Mouse (Mus musculus): Measurements from ENCODE around the gene Abca12. TPM values are rescaled to one million over a fixed set of nuclear protein-coding genes. Genes with fewer than 3 reads are reported as not detected.

Abca12 gene
- 0.25 and 0.30 TPM in 2 replicates for polyA plus RNA-seq (2015; fragmentation: Nextera tagmentation; extraction: Ambion mirVana)

DNA sequence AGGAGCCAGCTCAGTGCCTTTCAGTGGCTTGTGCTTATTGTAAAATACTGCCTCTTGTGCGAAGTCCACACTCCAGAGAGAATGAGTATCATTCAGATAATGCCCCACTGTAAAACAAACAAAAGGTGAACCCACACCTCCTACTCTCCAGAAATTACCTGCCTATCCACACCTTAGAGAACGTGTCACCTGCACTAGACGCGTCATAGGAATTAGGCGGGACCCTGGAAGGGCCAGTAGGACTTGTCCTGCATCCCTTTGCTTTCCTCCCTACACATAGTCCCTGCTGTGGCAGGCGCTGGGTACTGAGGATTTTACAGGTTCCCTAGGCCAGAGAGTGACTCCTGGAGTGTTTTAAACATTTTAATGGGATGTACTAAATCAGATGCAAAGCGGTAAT, at the start of gene Abca12:
Gene Abca12 (minus strand): TSS at position 101 of the 400 bp plus-strand sequence.
- WGBS, result 84% methylated on average over 7 of the region's 7 CpGs
- Histone ChIP-seq H3K4me2 (no peak within 1 kb of the TSS), H3K4me3 (no peak within 1 kb of the TSS), H3K9ac (no peak within 1 kb of the TSS), H3K4me1 (no peaks in the 10 kb centered on the region), H3K9me3 (no peaks in the 10 kb centered on the region), H3K27ac (peak within 1 kb of the TSS; percentile 51; the same call in 1 of the 2 replicates), H3K27me3 (no peaks in the 10 kb centered on the region), H3K36me3 (no peaks in the 10 kb centered on the region)
- no peak for ATAC-seq (ENCODE audit: insufficient number of reproducible peaks, insufficient read depth, low FRiP score, low TSS enrichment, low read depth)

DNA sequence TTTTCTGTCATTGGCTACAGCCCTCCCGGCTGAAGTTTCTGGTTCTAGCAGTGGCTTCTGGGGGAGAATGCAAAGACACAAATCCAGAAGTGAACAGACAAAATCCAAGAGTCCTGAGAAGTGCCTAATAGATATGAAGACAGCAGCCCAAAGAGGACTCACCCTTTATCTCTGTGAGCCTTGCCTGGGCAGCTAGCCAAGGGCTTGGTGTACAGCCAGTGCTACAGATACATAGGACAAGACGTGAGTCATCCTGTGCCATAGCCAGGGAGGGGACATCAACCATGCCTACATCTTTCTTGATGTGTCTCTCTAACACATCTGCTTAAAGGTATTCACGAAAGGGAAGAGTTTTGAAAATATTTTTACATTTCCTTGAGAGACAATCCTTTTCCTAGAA, 43.3 kb upstream of the Abca12 start:
- Histone ChIP-seq H3K36me3 (no peaks in the 10 kb centered on the region), H3K27ac (no peak overlapping the region), H3K9ac (no peak overlapping the region), H3K4me3 (no peak overlapping the region), H3K4me2 (no peak overlapping the region), H3K9me3 (no peaks in the 10 kb centered on the region), H3K4me1 (no peaks in the 10 kb centered on the region), H3K27me3 (no peaks in the 10 kb centered on the region)
- 80% methylated on average over 3 of the region's 3 CpGs for WGBS
- ATAC-seq (ENCODE audit: insufficient number of reproducible peaks, insufficient read depth, low FRiP score, low TSS enrichment, low read depth), result no peak

DNA sequence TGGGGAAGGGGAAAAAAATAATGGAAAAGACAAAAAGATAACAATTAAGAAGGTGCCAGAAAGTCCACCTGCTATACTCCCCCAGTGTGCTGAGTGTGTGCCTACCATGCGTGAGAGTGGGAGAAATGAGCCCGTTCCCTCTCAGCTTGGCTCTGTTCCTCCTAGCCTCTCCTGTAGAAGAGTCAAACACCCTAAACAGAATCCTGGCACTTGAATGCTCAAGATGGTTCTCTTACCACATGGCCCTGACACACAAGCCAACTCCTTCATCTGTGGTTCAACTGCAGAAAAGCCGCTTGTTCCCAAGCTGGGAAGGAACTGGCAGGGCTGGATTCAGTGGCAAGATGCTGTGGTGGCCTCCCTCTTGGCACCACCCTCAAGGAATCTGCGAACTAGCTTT, 32.7 kb upstream of the Abca12 start:
- Histone ChIP-seq H3K4me2 (no peak overlapping the region), H3K9ac (no peak overlapping the region), H3K4me3 (no peak overlapping the region), H3K4me1 (no peaks in the 10 kb centered on the region), H3K9me3 (no peaks in the 10 kb centered on the region), H3K27me3 (no peaks in the 10 kb centered on the region), H3K27ac (no peak overlapping the region), H3K36me3 (no peaks in the 10 kb centered on the region)
- WGBS, result 93% methylated on average over 4 of the region's 4 CpGs
- no peak for ATAC-seq (ENCODE audit: insufficient number of reproducible peaks, insufficient read depth, low FRiP score, low TSS enrichment, low read depth)

DNA sequence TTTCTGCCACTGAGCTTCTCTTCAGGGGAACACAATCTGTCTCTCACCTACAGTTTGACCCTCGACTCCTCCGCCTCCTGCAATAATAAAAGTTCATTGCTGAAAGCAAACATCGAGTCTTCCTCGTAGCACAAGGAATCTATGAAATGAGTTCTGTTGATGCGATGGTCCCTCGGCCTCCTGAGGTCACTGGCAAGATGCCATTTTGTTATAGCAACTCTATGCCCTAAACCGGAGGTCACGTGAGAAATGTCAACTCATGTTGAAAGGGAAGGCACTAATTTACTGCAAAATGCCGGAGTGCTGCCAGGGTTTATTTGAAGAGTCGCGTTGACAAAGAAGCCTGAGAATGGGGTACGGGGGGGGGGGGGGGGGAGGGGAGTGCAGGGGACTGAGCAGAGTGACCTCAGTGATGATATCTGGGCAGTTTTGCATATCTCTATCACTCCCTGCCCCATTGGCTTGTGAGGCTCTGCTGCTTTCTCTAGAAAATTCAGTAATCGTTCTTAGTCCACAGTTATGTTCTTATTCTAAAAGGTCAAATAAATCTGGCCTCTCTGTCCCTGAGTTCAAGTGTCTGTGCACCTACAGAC, 7.1 kb upstream of the Abca12 start:
- no peak for ATAC-seq (ENCODE audit: insufficient number of reproducible peaks, insufficient read depth, low FRiP score, low TSS enrichment, low read depth)
- WGBS, result 66% methylated on average over 13 of the region's 13 CpGs
- H3K9ac ChIP-seq, result no peak overlapping the region

DNA sequence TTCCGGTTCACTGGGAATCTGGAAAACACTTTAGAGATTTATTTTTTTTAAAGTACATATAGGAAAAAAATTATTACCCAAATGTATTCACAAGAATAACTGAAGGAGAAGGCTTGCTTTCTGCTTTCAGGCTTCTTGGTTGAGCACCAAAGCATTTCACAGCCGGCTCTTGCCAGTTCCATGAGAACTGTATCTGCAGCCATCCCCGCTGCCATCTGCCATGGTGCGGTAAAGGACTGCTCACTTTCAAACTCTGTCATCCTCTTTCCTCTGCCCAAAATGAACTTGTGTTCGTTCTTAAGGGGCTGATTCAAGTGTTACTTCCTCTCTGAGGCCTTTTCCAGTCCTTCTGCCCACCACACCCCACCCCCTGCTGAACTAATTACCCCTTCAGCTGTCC, 3.8 kb upstream of the Abca12 start:
- Histone ChIP-seq H3K9ac (no peak overlapping the region), H3K4me2 (no peak overlapping the region), H3K4me1 (no peaks in the 10 kb centered on the region), H3K36me3 (no peaks in the 10 kb centered on the region), H3K27me3 (no peaks in the 10 kb centered on the region), H3K4me3 (no peak overlapping the region), H3K27ac (no peak overlapping the region), H3K9me3 (no peaks in the 10 kb centered on the region)
- 86% methylated on average over 5 of the region's 5 CpGs for WGBS
- ATAC-seq (ENCODE audit: insufficient number of reproducible peaks, insufficient read depth, low FRiP score, low TSS enrichment, low read depth), result no peak

More for the DNA sequence above, 7.1 kb upstream of the Abca12 start:
- no peaks in the 10 kb centered on the region for H3K27me3 ChIP-seq
- H3K9me3 ChIP-seq, result no peaks in the 10 kb centered on the region
- H3K4me1 ChIP-seq, result no peaks in the 10 kb centered on the region
- no peak overlapping the region for H3K27ac ChIP-seq
- H3K36me3 ChIP-seq, result no peaks in the 10 kb centered on the region
- no peak overlapping the region for H3K4me2 ChIP-seq
- no peak overlapping the region for H3K4me3 ChIP-seq

DNA sequence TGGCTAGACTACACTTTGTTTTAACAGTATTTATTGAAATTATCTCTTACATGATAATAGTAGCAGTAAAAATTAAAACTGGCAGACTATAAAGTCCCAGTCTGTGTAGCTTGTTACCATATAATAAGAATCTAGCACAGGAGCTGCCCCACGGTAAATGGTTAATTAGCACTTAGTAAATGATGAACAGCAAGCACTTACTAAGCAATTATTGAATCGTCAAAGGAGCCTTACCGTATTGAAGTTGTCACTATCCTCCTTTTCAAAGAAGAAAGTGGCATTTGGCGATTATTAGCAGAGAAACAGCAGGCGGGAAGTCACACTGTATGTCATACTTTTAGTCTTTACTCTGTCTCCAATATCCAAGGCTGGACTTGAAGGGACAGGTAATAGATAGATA, 3.2 kb upstream of the Abca12 start:
- no peaks in the 10 kb centered on the region for H3K36me3 ChIP-seq
- H3K4me3 ChIP-seq, result no peak overlapping the region
- 80% methylated on average over 5 of the region's 5 CpGs for WGBS
- H3K4me1 ChIP-seq, result no peaks in the 10 kb centered on the region
- H3K27ac ChIP-seq, result no peak overlapping the region
- no peaks in the 10 kb centered on the region for H3K27me3 ChIP-seq
- H3K9me3 ChIP-seq, result no peaks in the 10 kb centered on the region
- no peak overlapping the region for H3K4me2 ChIP-seq
- H3K9ac ChIP-seq, result no peak overlapping the region
- ATAC-seq (ENCODE audit: insufficient number of reproducible peaks, insufficient read depth, low FRiP score, low TSS enrichment, low read depth), result no peak

DNA sequence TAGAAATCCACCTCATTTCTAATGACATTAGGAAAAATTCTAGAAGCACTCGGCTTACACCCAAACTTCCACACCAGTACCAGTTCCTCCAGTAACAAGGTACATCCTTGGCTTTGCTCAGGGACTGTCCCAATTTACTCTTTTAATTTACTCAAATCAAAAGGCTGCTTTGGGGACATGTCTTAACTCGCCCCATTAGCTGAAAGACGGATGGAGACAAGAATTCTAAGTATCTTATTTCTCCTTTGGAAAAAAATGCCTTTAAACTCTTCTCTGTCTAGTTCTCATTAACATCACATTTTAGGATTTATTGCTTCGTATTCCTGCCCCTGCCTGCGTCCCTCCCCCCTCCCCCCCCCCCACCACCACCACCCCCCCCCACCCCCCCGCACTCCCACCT, 626 bp downstream of the Abca12 start:
- Histone ChIP-seq H3K27me3 (no peaks in the 10 kb centered on the region), H3K36me3 (no peaks in the 10 kb centered on the region), H3K9me3 (no peaks in the 10 kb centered on the region), H3K9ac (no peak overlapping the region), H3K4me2 (no peak overlapping the region), H3K4me3 (no peak overlapping the region), H3K4me1 (no peaks in the 10 kb centered on the region), H3K27ac (no peak overlapping the region)
- 51% methylated on average over 5 of the region's 6 CpGs for WGBS
- ATAC-seq (ENCODE audit: insufficient number of reproducible peaks, insufficient read depth, low FRiP score, low TSS enrichment, low read depth), result no peak

DNA sequence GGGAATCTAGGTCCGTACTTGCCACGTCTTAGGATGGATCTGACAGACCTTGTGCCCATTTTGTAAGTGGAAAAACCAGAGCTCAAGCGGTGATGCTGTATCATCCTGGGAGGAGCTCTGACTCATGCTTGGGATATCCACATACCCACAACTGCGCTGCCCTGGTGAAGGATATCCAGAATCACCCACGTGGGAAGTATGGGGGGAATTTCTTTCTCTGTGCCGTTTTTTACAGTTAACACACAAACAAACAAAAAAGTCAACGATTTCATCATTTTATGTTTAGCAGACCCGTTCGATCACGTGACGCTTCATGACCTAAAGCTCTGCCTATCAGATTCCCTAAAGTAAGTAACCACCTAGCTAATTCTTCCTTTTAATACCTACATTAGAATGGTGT, 1.6 kb downstream of the Abca12 start:
- 87% methylated on average over 11 of the region's 11 CpGs for WGBS
- H3K27ac ChIP-seq, result no peak overlapping the region
- H3K27me3 ChIP-seq, result no peaks in the 10 kb centered on the region
- H3K4me1 ChIP-seq, result no peaks in the 10 kb centered on the region
- no peak overlapping the region for H3K9ac ChIP-seq
- no peak for ATAC-seq (ENCODE audit: insufficient number of reproducible peaks, insufficient read depth, low FRiP score, low TSS enrichment, low read depth)
- no peak overlapping the region for H3K4me2 ChIP-seq
- no peaks in the 10 kb centered on the region for H3K36me3 ChIP-seq
- H3K9me3 ChIP-seq, result no peaks in the 10 kb centered on the region
- H3K4me3 ChIP-seq, result no peak overlapping the region

DNA sequence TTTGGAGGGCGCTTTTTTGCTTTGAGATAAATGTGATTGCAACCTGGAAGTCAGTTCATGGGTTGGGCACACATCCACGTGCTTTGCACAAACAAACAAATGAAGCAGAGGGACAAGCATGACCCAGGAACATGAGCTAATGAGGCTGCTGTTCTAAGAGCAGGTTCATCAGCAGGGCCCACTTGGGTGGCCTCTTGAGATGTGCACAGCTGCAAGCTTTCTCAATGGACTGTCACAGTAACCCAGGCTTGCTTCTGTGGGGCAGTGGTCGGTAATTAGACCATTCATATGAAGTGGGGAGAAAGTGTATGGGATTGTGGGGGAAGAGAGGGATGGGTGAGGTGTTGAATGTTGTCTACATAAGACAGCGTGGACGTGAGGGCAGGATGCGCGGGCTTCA, 7.0 kb downstream of the Abca12 start:
- H3K27ac ChIP-seq, result no peak overlapping the region
- H3K36me3 ChIP-seq, result no peaks in the 10 kb centered on the region
- no peak overlapping the region for H3K4me2 ChIP-seq
- H3K4me1 ChIP-seq, result no peaks in the 10 kb centered on the region
- no peak overlapping the region for H3K9ac ChIP-seq
- H3K4me3 ChIP-seq, result no peak overlapping the region
- 73% methylated on average over 7 of the region's 7 CpGs for WGBS
- ATAC-seq (ENCODE audit: insufficient number of reproducible peaks, insufficient read depth, low FRiP score, low TSS enrichment, low read depth), result no peak
- H3K27me3 ChIP-seq, result no peaks in the 10 kb centered on the region
- no peaks in the 10 kb centered on the region for H3K9me3 ChIP-seq

DNA sequence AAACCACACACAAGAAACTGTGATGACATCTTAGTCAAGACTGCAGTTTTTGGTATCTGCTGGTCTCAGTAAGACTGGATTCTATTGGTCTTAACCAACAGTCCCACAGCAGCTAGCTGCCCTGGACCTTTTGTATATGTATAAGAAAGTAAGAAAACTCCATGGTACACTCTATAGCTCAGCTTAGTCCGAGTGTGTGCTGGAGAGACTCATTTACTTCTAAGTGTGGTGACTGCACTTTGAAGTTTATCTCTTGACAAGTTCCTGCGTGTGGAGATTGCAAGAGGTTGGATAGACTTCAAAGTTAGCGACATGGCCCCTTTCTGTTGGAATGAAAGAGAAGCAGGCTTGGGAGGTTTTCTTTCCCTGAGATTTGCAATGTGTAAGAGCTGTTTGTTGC, 17.1 kb downstream of the Abca12 start:
- no peak for ATAC-seq (ENCODE audit: insufficient number of reproducible peaks, insufficient read depth, low FRiP score, low TSS enrichment, low read depth)
- WGBS, result 77% methylated on average over 3 of the region's 3 CpGs
- Histone ChIP-seq H3K4me1 (no peaks in the 10 kb centered on the region), H3K36me3 (no peaks in the 10 kb centered on the region), H3K9me3 (no peaks in the 10 kb centered on the region), H3K4me2 (no peak overlapping the region), H3K4me3 (no peak overlapping the region), H3K27ac (no peak overlapping the region), H3K9ac (no peak overlapping the region), H3K27me3 (no peaks in the 10 kb centered on the region)

DNA sequence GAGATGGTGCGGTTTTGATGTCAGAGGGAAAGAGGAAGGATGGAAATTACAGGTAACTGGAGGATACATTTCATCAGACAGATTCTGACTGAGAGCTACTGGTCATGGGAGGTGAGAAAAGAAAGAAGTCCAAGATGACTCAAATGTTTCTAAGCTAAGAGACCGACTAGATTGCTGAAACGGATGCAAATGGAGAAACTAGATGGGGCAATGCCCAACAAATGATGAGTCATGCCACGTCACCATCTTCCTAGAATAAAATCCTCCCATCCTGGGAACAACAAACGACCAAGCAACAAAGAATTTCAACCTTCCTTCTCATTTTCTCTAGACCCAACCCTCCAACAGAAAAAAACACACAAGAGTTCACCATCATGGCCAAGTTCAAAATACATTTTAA, 18.6 kb downstream of the Abca12 start:
- WGBS, result 85% methylated on average over 5 of the region's 5 CpGs
- no peak for ATAC-seq (ENCODE audit: insufficient number of reproducible peaks, insufficient read depth, low FRiP score, low TSS enrichment, low read depth)
- no peak overlapping the region for H3K4me2 ChIP-seq

DNA sequence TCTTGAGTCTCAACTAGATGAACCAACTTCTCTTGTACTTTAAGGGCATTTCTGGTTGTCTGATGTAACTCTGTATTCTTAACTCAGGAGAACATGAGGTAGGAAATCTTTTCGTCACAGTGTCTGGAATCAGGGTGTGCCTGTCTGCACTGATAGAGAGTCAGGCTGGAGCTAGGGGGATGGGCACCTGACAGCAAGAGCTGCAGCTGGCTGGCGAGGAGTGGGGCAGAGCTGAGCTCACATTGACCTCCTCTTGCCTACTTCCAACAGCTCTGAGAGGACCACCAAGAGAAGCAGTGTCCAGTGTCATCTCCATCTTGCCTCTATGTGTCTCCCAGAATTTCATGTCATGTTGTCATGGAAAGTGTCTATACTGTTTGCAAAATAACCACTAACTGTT, 20.5 kb downstream of the Abca12 start:
- Histone ChIP-seq H3K36me3 (no peaks in the 10 kb centered on the region), H3K27ac (no peak overlapping the region), H3K9me3 (no peaks in the 10 kb centered on the region), H3K4me1 (no peaks in the 10 kb centered on the region), H3K4me3 (no peak overlapping the region), H3K4me2 (no peak overlapping the region), H3K9ac (no peak overlapping the region), H3K27me3 (no peaks in the 10 kb centered on the region)
- WGBS, result 78% methylated on average over 2 of the region's 2 CpGs
- no peak for ATAC-seq (ENCODE audit: insufficient number of reproducible peaks, insufficient read depth, low FRiP score, low TSS enrichment, low read depth)

More for the DNA sequence above, 18.6 kb downstream of the Abca12 start:
- H3K36me3 ChIP-seq, result no peaks in the 10 kb centered on the region
- H3K9me3 ChIP-seq, result no peaks in the 10 kb centered on the region
- no peak overlapping the region for H3K27ac ChIP-seq
- H3K27me3 ChIP-seq, result no peaks in the 10 kb centered on the region
- no peak overlapping the region for H3K9ac ChIP-seq
- no peak overlapping the region for H3K4me3 ChIP-seq
- no peaks in the 10 kb centered on the region for H3K4me1 ChIP-seq
